Mouse (Mus musculus) liver, embryonic 14.5 days (tissue): Measurements from ENCODE around the gene Gmpr.

Experiments
- CTCF ChIP-seq: IDR thresholded peaks from 2 replicates; pipeline ENCODE4 v1.5.1; 2016; ENCODE audit warnings: antibody characterized with exemption, low read depth, control low read depth
- EP300 ChIP-seq: IDR thresholded peaks from 2 replicates; pipeline ENCODE4 v1.6.1; 2016; ENCODE audit warnings: antibody characterized with exemption, low read depth

- no peak for TF ChIP-seq CTCF
- no peak for TF ChIP-seq EP300
Observed at GRCm38 (mm10) chr13:45460177-45460576, 47.1 kb upstream of the Gmpr start.
